Mouse (Mus musculus) granulocyte monocyte progenitor cell, adult 5-6 weeks (primary cell): ENCODE data around the gene Leprot. TPM values are rescaled to one million over a fixed set of nuclear protein-coding genes. Genes with fewer than 3 reads are reported as not detected.

Source experiments
- ATAC-seq: replicated peaks from 2 replicates; pipeline ENCODE4 v1.8.0; 2016; ENCODE audit warnings: mild to moderate bottlenecking, moderate TSS enrichment, inconsistent platforms; ENCODE audit not compliant: poor library complexity, severe bottlenecking
- total RNA-seq, 2 experiments: library from RNA; stranded (forward) in 1 of 2; stranded (reverse) in 1 of 2; fragments of 200-712, 200-1000 nt in 1 of 2; fragments of >200 nt in 1 of 2; fragmentation: Nextera tagmentation in 1 of 2; gene quantifications; 2 replicates each; pipeline ENCODE4 v1.2.3; 2014 to 2017

The Leprot gene
- total RNA-seq (2014; fragmentation: Nextera tagmentation) (31.4 and 46.0 TPM in 2 replicates), total RNA-seq (2017) (45.3 and 45.7 TPM in 2 replicates)

GRCm38 (mm10) chr4:101647196-101647905, at the start of gene Leprot:
Gene Leprot, plus strand, starts transcription at chr4:101647718.
- ATAC-seq: peak; percentile 78

GRCm38 (mm10) chr4:101601758-101602157, 45.8 kb upstream of the Leprot start:
- peak; percentile 48; the same call in 1 of the 2 replicates for ATAC-seq

- no peak for ATAC-seq
Measured at GRCm38 (mm10) chr4:101603635-101604034, 43.9 kb upstream of the Leprot start.

- no peak for ATAC-seq
Measured at GRCm38 (mm10) chr4:101616520-101616919, 31.0 kb upstream of the Leprot start.

- ATAC-seq: no peak
Measured at GRCm38 (mm10) chr4:101617742-101618141, 29.8 kb upstream of the Leprot start.

GRCm38 (mm10) chr4:101620206-101620605, 27.3 kb upstream of the Leprot start:
- no peak for ATAC-seq

- ATAC-seq: no peak
Measured at GRCm38 (mm10) chr4:101621241-101621640, 26.3 kb upstream of the Leprot start.

- ATAC-seq: no peak
Measured at GRCm38 (mm10) chr4:101625278-101625677, 22.2 kb upstream of the Leprot start.

GRCm38 (mm10) chr4:101635596-101635995, 11.9 kb upstream of the Leprot start:
- no peak for ATAC-seq

- ATAC-seq: no peak
Measured at GRCm38 (mm10) chr4:101637472-101637871, 10.0 kb upstream of the Leprot start.

GRCm38 (mm10) chr4:101640631-101641030, 6.9 kb upstream of the Leprot start:
- no peak for ATAC-seq

- no peak for ATAC-seq
Measured at GRCm38 (mm10) chr4:101642708-101643107, 4.8 kb upstream of the Leprot start.

GRCm38 (mm10) chr4:101643216-101643615, 4.3 kb upstream of the Leprot start:
- no peak for ATAC-seq

- no peak for ATAC-seq
Measured at GRCm38 (mm10) chr4:101646857-101647195, 692 bp upstream of the Leprot start.

GRCm38 (mm10) chr4:101647976-101648642, 591 bp downstream of the Leprot start:
- peak; percentile 4 for ATAC-seq

- ATAC-seq: no peak
Measured at GRCm38 (mm10) chr4:101648745-101649144, 1.2 kb downstream of the Leprot start.

- ATAC-seq: no peak
Measured at GRCm38 (mm10) chr4:101650961-101651360, 3.4 kb downstream of the Leprot start.

- ATAC-seq: no peak
Measured at GRCm38 (mm10) chr4:101654256-101654655, 6.7 kb downstream of the Leprot start.

- ATAC-seq: no peak
Measured at GRCm38 (mm10) chr4:101654788-101655414, 7.4 kb downstream of the Leprot start.

GRCm38 (mm10) chr4:101655415-101655790, 7.9 kb downstream of the Leprot start:
- no peak for ATAC-seq

- no peak for ATAC-seq
Measured at GRCm38 (mm10) chr4:101656056-101656455, 8.5 kb downstream of the Leprot start.
